Mouse (Mus musculus): Measurements from ENCODE around the gene Tpi1. TPM values are rescaled to one million over a fixed set of nuclear protein-coding genes. Genes with fewer than 3 reads are reported as not detected.

Tpi1 gene
- polyA plus RNA-seq, 1 experiment from 2014 or later = 385 TPM

- Histone ChIP-seq H3K9ac (no peak overlapping the region), H3K27me3 (peaks cover 21% of the 10 kb centered on the region), H3K9me3 (no peaks in the 10 kb centered on the region), H3K27ac (replicated peaks) (no peak overlapping the region), H3K36me3 (0 out of 2 replicates have a peak, but pooled peaks cover 4% of the 10 kb centered on the region), H3K4me3 (no peak overlapping the region), H3K4me2 (no peak overlapping the region), H3K4me1 (replicated peaks) (peaks cover 28% of the 10 kb centered on the region)
- ATAC-seq (ENCODE audit: low read depth) = no peak
- whole genome bisulfite sequencing = 88% methylated on average over 7 of the region's 7 CpGs
These were observed 48.1 kb downstream of the Tpi1 start for GRCm38 (mm10) chr6:124765951-124766350.

Other genes with a start within 250 kb of the Tpi1 start
- gene C1rb, start 244.0 kb downstream of the Tpi1 start, polyA plus RNA-seq (2015; fragmentation: Nextera tagmentation; extraction: Ambion mirVana) = not detected in 2 replicates
- gene C1s2, start 178.2 kb downstream of the Tpi1 start, polyA plus RNA-seq (2015; fragmentation: Nextera tagmentation; extraction: Ambion mirVana) = 0.12 TPM in 1 of 2 replicates, not detected in the other
- 43.2 and 43.7 TPM in 2 replicates for gene Lpcat3, start 151.3 kb downstream of the Tpi1 start, polyA plus RNA-seq (2015; fragmentation: Nextera tagmentation; extraction: Ambion mirVana)
- gene Emg1, start 102.1 kb downstream of the Tpi1 start, polyA plus RNA-seq (2015; fragmentation: Nextera tagmentation; extraction: Ambion mirVana) = 110 and 120 TPM in 2 replicates
- 259 and 270 TPM in 2 replicates for gene Phb2, start 102.0 kb downstream of the Tpi1 start, polyA plus RNA-seq (2015; fragmentation: Nextera tagmentation; extraction: Ambion mirVana)
- 6.0 and 7.9 TPM in 2 replicates for gene Ptpn6, start 75.6 kb downstream of the Tpi1 start, polyA plus RNA-seq (2015; fragmentation: Nextera tagmentation; extraction: Ambion mirVana)
- gene Grcc10, start 72.9 kb downstream of the Tpi1 start, polyA plus RNA-seq (2015; fragmentation: Nextera tagmentation; extraction: Ambion mirVana) = 687 and 693 TPM in 2 replicates
- not detected in 2 replicates for gene Gm45234, start 58.3 kb downstream of the Tpi1 start, polyA plus RNA-seq (2015; fragmentation: Nextera tagmentation; extraction: Ambion mirVana)
- 21.0 and 23.1 TPM in 2 replicates for gene Atn1, start 57.8 kb downstream of the Tpi1 start, polyA plus RNA-seq (2015; fragmentation: Nextera tagmentation; extraction: Ambion mirVana)
- 67.2 and 69.8 TPM in 2 replicates for gene Eno2, start 44.6 kb downstream of the Tpi1 start, polyA plus RNA-seq (2015; fragmentation: Nextera tagmentation; extraction: Ambion mirVana)
- gene Lrrc23, start 34.6 kb downstream of the Tpi1 start, polyA plus RNA-seq (2015; fragmentation: Nextera tagmentation; extraction: Ambion mirVana) = 0.57 and 2.1 TPM in 2 replicates
- gene Spsb2, start 5.6 kb downstream of the Tpi1 start, polyA plus RNA-seq (2015; fragmentation: Nextera tagmentation; extraction: Ambion mirVana) = 4.7 and 8.5 TPM in 2 replicates
- gene Usp5, start 15.2 kb upstream of the Tpi1 start, polyA plus RNA-seq (2015; fragmentation: Nextera tagmentation; extraction: Ambion mirVana) = 176 and 178 TPM in 2 replicates
- 26.6 and 33.2 TPM in 2 replicates for gene Cdca3, start 15.3 kb upstream of the Tpi1 start, polyA plus RNA-seq (2015; fragmentation: Nextera tagmentation; extraction: Ambion mirVana)
- gene Gnb3, start 26.0 kb upstream of the Tpi1 start, polyA plus RNA-seq (2015; fragmentation: Nextera tagmentation; extraction: Ambion mirVana) = 0.44 and 0.93 TPM in 2 replicates
- 20.5 and 20.6 TPM in 2 replicates for gene P3h3, start 43.5 kb upstream of the Tpi1 start, polyA plus RNA-seq (2015; fragmentation: Nextera tagmentation; extraction: Ambion mirVana)
- gene Gpr162, start 49.7 kb upstream of the Tpi1 start, polyA plus RNA-seq (2015; fragmentation: Nextera tagmentation; extraction: Ambion mirVana) = 21.2 and 22.4 TPM in 2 replicates
- gene Cd4, start 73.9 kb upstream of the Tpi1 start, polyA plus RNA-seq (2015; fragmentation: Nextera tagmentation; extraction: Ambion mirVana) = 0.21 TPM in 1 of 2 replicates, not detected in the other
- 2.2 and 3.2 TPM in 2 replicates for gene Lag3, start 97.4 kb upstream of the Tpi1 start, polyA plus RNA-seq (2015; fragmentation: Nextera tagmentation; extraction: Ambion mirVana)
- gene Ptms, start 105.8 kb upstream of the Tpi1 start, polyA plus RNA-seq (2015; fragmentation: Nextera tagmentation; extraction: Ambion mirVana) = 797 TPM in 2 replicates
- 535 and 552 TPM in 2 replicates for gene Mlf2, start 117.1 kb upstream of the Tpi1 start, polyA plus RNA-seq (2015; fragmentation: Nextera tagmentation; extraction: Ambion mirVana)
- gene Cops7a, start 151.2 kb upstream of the Tpi1 start, polyA plus RNA-seq (2015; fragmentation: Nextera tagmentation; extraction: Ambion mirVana) = 85.4 and 96.4 TPM in 2 replicates
- gene Pianp, start 182.4 kb upstream of the Tpi1 start, polyA plus RNA-seq (2015; fragmentation: Nextera tagmentation; extraction: Ambion mirVana) = 28.4 and 28.9 TPM in 2 replicates
- gene Zfp384, start 194.8 kb upstream of the Tpi1 start, polyA plus RNA-seq (2015; fragmentation: Nextera tagmentation; extraction: Ambion mirVana) = 20.0 and 23.2 TPM in 2 replicates
- gene Ing4, start 225.5 kb upstream of the Tpi1 start, polyA plus RNA-seq (2015; fragmentation: Nextera tagmentation; extraction: Ambion mirVana) = 147 and 148 TPM in 2 replicates
- gene Acrbp, start 235.4 kb upstream of the Tpi1 start, polyA plus RNA-seq (2015; fragmentation: Nextera tagmentation; extraction: Ambion mirVana) = 19.0 and 21.0 TPM in 2 replicates